Mouse (Mus musculus) gastrocnemius, postnatal 4 days (tissue): ENCODE data around the gene Mier1. TPM values are rescaled to one million over a fixed set of nuclear protein-coding genes. Genes with fewer than 3 reads are reported as not detected.

Experiments
- total RNA-seq, 2 experiments: library from RNA; stranded (reverse); gene quantifications; 2 replicates each; pipeline ENCODE4 v1.2.3; 2021

The Mier1 gene
- total RNA-seq, 2 experiments from 2014 or later, result 40.9 to 55.6 TPM

Other genes starting within 250 kb of the Mier1 start
- under 1 TPM in 1 of 2 experiments, not detected in 1; 0.39 TPM for gene Tctex1d1, start 135.8 kb upstream of the Mier1 start, total RNA-seq
- gene Insl5, start 87.5 kb upstream of the Mier1 start, total RNA-seq, result not detected
- 1 to 10 TPM; 2.2 to 2.7 TPM for gene Wdr78, start 165 bp downstream of the Mier1 start, total RNA-seq
- gene Slc35d1, start 100.8 kb downstream of the Mier1 start, total RNA-seq, result 1 to 10 TPM; 7.8 to 8.9 TPM
- not detected for gene 4921539E11Rik, start 176.5 kb downstream of the Mier1 start, total RNA-seq
- 10 to 100 TPM; 16.0 to 16.3 TPM for gene Oma1, start 199.4 kb downstream of the Mier1 start, total RNA-seq